Mouse (Mus musculus): ENCODE data around the gene Adamts15. TPM values are rescaled to one million over a fixed set of nuclear protein-coding genes. Genes with fewer than 3 reads are reported as not detected.

The Adamts15 gene
- polyA plus RNA-seq, 1 experiment from 2014 or later = 0.60 TPM

- Histone ChIP-seq H3K4me3 (replicated peaks) (no peak overlapping the region), H3K9me3 (replicated peaks) (no peaks in the 10 kb centered on the region), H3K4me2 (no peak overlapping the region), H3K4me1 (replicated peaks) (no peaks in the 10 kb centered on the region), H3K36me3 (replicated peaks) (no peaks in the 10 kb centered on the region), H3K27ac (replicated peaks) (no peak overlapping the region), H3K9ac (no peak overlapping the region), H3K27me3 (peaks cover 17% of the 10 kb centered on the region)
- WGBS (ENCODE audit: insufficient replicate concordance) = 47% methylated on average over 3 of the region's 3 CpGs
- no peak for ATAC-seq (ENCODE audit: insufficient read depth)
These were observed 27.2 kb upstream of the Adamts15 start for GRCm38 (mm10) chr9:30949422-30949821.

GRCm38 (mm10) chr9:30945276-30945675 is 23.0 kb upstream of the Adamts15 start:
- 36% methylated on average over 1 of the region's 1 CpGs for WGBS (ENCODE audit: insufficient replicate concordance)
- no peak overlapping the region for H3K9ac ChIP-seq
- H3K27me3 ChIP-seq = peaks cover 59% of the 10 kb centered on the region
- no peaks in the 10 kb centered on the region for H3K9me3 ChIP-seq (replicated peaks)
- no peak for ATAC-seq (ENCODE audit: insufficient read depth)
- no peaks in the 10 kb centered on the region for H3K4me1 ChIP-seq (replicated peaks)
- H3K4me3 ChIP-seq (replicated peaks) = no peak overlapping the region
- H3K4me2 ChIP-seq = no peak overlapping the region
- no peak overlapping the region for H3K27ac ChIP-seq (replicated peaks)
- no peaks in the 10 kb centered on the region for H3K36me3 ChIP-seq (replicated peaks)

- Histone ChIP-seq H3K9ac (no peak overlapping the region), H3K4me3 (replicated peaks) (no peak overlapping the region), H3K36me3 (replicated peaks) (no peaks in the 10 kb centered on the region), H3K27me3 (peaks cover 66% of the 10 kb centered on the region), H3K9me3 (replicated peaks) (no peaks in the 10 kb centered on the region), H3K4me2 (no peak overlapping the region), H3K4me1 (replicated peaks) (no peaks in the 10 kb centered on the region), H3K27ac (replicated peaks) (no peak overlapping the region)
- ATAC-seq (ENCODE audit: insufficient read depth) = no peak
- WGBS (ENCODE audit: insufficient replicate concordance) = 21% methylated on average over 1 of the region's 1 CpGs
These were observed 22.0 kb upstream of the Adamts15 start for GRCm38 (mm10) chr9:30944234-30944633.

DNA sequence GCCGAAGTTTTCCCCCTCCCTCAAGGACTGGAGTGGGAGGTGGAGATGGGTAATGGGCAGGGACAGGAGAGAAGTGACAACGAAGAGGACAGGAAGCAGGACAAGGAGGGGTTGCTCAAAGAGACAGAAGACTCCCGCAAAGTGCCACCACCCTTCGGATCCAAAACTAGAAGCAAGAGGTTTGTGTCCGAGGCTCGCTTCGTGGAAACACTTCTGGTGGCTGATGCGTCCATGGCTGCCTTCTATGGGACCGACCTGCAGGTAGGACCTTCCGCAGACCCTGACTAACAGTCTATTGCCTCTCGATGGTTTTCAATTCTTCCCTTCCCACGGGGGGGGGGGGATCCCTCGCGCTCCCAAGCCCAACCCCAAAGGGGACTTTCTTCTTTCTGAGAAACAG is 21.1 kb upstream of the Adamts15 start:
- H3K36me3 ChIP-seq (replicated peaks) = no peaks in the 10 kb centered on the region
- H3K4me1 ChIP-seq (replicated peaks) = no peaks in the 10 kb centered on the region
- peaks cover 68% of the 10 kb centered on the region for H3K27me3 ChIP-seq
- no peak overlapping the region for H3K9ac ChIP-seq
- no peak overlapping the region for H3K27ac ChIP-seq (replicated peaks)
- 3% methylated on average over 14 of the region's 14 CpGs for WGBS (ENCODE audit: insufficient replicate concordance)
- H3K4me2 ChIP-seq = peak overlapping the region; percentile 61
- ATAC-seq (ENCODE audit: insufficient read depth) = no peak
- no peaks in the 10 kb centered on the region for H3K9me3 ChIP-seq (replicated peaks)
- H3K4me3 ChIP-seq (replicated peaks) = peak overlapping the region; percentile 39

GRCm38 (mm10) chr9:30942512-30943313 is 20.5 kb upstream of the Adamts15 start, which contains the start of gene Adamts8:
TSS of gene Adamts8 (plus strand) at chr9:30942562.
- Histone ChIP-seq H3K4me2 (peak within 1 kb of the TSS; percentile 61), H3K27me3 (peaks cover 68% of the 10 kb centered on the region), H3K36me3 (replicated peaks) (no peaks in the 10 kb centered on the region), H3K27ac (replicated peaks) (no peak within 1 kb of the TSS), H3K9me3 (replicated peaks) (no peaks in the 10 kb centered on the region), H3K9ac (no peak within 1 kb of the TSS), H3K4me3 (replicated peaks) (peak within 1 kb of the TSS; percentile 39), H3K4me1 (replicated peaks) (no peaks in the 10 kb centered on the region)
- under 1% methylated on average over 96 of the region's 96 CpGs for WGBS (ENCODE audit: insufficient replicate concordance)
- ATAC-seq (ENCODE audit: insufficient read depth) = no peak

- H3K27me3 ChIP-seq = peaks cover 60% of the 10 kb centered on the region
- no peak overlapping the region for H3K27ac ChIP-seq (replicated peaks)
- no peak overlapping the region for H3K4me2 ChIP-seq
- WGBS (ENCODE audit: insufficient replicate concordance) = 6% methylated on average over 6 of the region's 6 CpGs
- H3K36me3 ChIP-seq (replicated peaks) = no peaks in the 10 kb centered on the region
- H3K9ac ChIP-seq = no peak overlapping the region
- no peaks in the 10 kb centered on the region for H3K9me3 ChIP-seq (replicated peaks)
- H3K4me3 ChIP-seq (replicated peaks) = no peak overlapping the region
- H3K4me1 ChIP-seq (replicated peaks) = no peaks in the 10 kb centered on the region
- no peak for ATAC-seq (ENCODE audit: insufficient read depth)
These were observed 18.1 kb upstream of the Adamts15 start for GRCm38 (mm10) chr9:30940328-30940727.

DNA sequence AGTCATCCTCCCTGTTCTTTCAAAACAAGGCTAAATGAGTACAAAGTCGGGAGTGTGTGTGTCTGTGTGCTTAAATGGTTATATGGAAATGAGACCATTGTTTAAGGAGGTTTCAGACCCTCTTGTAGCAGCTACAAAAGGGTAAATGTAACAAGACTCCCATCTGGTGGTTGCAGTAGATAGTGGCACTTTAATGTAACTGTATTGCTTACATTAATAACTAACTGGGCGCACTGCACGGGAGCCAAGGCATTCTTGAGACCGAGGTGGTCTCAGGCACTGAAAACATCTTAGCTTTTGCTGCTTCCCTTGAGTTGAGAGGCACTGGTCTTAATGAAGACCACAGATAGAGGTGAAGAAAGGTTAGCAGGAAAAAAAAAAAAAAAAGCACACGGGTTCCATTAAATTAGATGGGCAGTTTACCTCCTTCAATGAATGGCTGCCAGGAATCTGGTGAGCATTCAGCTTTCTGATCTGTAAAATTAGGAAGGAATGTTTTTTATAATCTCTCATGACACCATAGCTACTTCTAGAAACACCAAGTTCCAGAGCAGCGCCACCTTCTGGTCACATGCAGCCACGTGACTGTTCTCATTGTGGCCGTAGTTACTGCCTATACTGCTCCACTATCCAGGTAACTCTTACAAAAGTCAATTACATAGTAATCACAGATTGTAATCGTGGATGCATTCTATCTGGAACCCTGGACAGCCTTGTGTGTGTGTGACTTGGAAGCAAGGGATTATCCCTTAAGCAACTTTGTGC is 14.6 kb upstream of the Adamts15 start:
- H3K27ac ChIP-seq (replicated peaks) = no peak overlapping the region
- no peaks in the 10 kb centered on the region for H3K9me3 ChIP-seq (replicated peaks)
- H3K36me3 ChIP-seq (replicated peaks) = no peaks in the 10 kb centered on the region
- no peak overlapping the region for H3K4me2 ChIP-seq
- WGBS (ENCODE audit: insufficient replicate concordance) = 20% methylated on average over 9 of the region's 9 CpGs
- H3K4me1 ChIP-seq (replicated peaks) = no peaks in the 10 kb centered on the region
- no peak overlapping the region for H3K9ac ChIP-seq
- ATAC-seq (ENCODE audit: insufficient read depth) = no peak
- no peak overlapping the region for H3K4me3 ChIP-seq (replicated peaks)
- peaks cover 25% of the 10 kb centered on the region for H3K27me3 ChIP-seq

GRCm38 (mm10) chr9:30934827-30935226 is 12.6 kb upstream of the Adamts15 start:
- no peak overlapping the region for H3K4me3 ChIP-seq (replicated peaks)
- no peak for ATAC-seq (ENCODE audit: insufficient read depth)
- no peak overlapping the region for H3K9ac ChIP-seq
- 58% methylated on average over 6 of the region's 6 CpGs for WGBS (ENCODE audit: insufficient replicate concordance)
- no peak overlapping the region for H3K27ac ChIP-seq (replicated peaks)
- peaks cover 5% of the 10 kb centered on the region; the same call in 1 of the 2 replicates for H3K27me3 ChIP-seq
- H3K36me3 ChIP-seq (replicated peaks) = no peaks in the 10 kb centered on the region
- no peaks in the 10 kb centered on the region for H3K9me3 ChIP-seq (replicated peaks)
- no peaks in the 10 kb centered on the region for H3K4me1 ChIP-seq (replicated peaks)
- no peak overlapping the region for H3K4me2 ChIP-seq

GRCm38 (mm10) chr9:30932346-30932745 is 10.1 kb upstream of the Adamts15 start:
- H3K9me3 ChIP-seq (replicated peaks) = no peaks in the 10 kb centered on the region
- no peak overlapping the region for H3K4me2 ChIP-seq
- H3K4me3 ChIP-seq (replicated peaks) = no peak overlapping the region
- no peak for ATAC-seq (ENCODE audit: insufficient read depth)
- H3K4me1 ChIP-seq (replicated peaks) = no peaks in the 10 kb centered on the region
- H3K36me3 ChIP-seq (replicated peaks) = no peaks in the 10 kb centered on the region
- H3K27me3 ChIP-seq = no peaks in the 10 kb centered on the region
- no peak overlapping the region for H3K27ac ChIP-seq (replicated peaks)
- H3K9ac ChIP-seq = no peak overlapping the region
- 60% methylated on average over 4 of the region's 4 CpGs for WGBS (ENCODE audit: insufficient replicate concordance)

- Histone ChIP-seq H3K9me3 (replicated peaks) (no peaks in the 10 kb centered on the region), H3K9ac (no peak overlapping the region), H3K4me1 (replicated peaks) (no peaks in the 10 kb centered on the region), H3K27ac (replicated peaks) (no peak overlapping the region), H3K36me3 (replicated peaks) (no peaks in the 10 kb centered on the region), H3K4me3 (replicated peaks) (no peak overlapping the region), H3K4me2 (no peak overlapping the region), H3K27me3 (peaks cover under 1% of the 10 kb centered on the region; the same call in 1 of the 2 replicates)
- ATAC-seq (ENCODE audit: insufficient read depth) = no peak
- WGBS (ENCODE audit: insufficient replicate concordance) = 58% methylated on average over 2 of the region's 2 CpGs
These were observed 6.5 kb upstream of the Adamts15 start for GRCm38 (mm10) chr9:30928759-30929158.
